Mouse (Mus musculus): ENCODE results near the gene Il6ra. TPM values are rescaled to one million over a fixed set of nuclear protein-coding genes. Genes with fewer than 3 reads are reported as not detected.

Il6ra gene
- polyA plus RNA-seq, 1 experiment from 2014 or later: 0.54 TPM

DNA sequence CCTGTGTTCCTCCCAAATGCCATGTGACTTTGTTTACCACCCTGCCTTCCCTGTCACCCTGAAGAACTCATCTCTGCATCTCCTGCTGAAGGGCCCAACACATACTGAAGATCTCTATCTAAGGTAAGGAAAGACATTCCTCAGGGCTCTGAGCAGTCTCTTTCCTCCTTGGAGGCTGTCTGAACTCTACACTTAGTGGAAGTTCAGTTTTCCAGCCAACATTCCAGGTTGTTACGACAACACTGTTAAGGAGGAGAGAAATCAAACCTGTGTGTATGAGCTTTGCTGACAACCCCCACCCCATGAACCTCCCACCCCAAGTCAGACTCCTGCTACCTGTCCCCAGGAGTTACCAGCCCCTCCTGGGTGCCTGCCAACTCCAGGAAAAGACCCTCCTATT, 3.6 kb upstream of the Il6ra start:
- H3K27me3 ChIP-seq (replicated peaks; ENCODE audit: control insufficient read depth, insufficient read depth, low read length): peaks cover 19% of the 10 kb centered on the region
- no peak overlapping the region for H3K9ac ChIP-seq (replicated peaks; ENCODE audit: low read depth, low read length)
- no peaks in the 10 kb centered on the region for H3K36me3 ChIP-seq (ENCODE audit: control insufficient read depth, insufficient read depth)
- H3K27ac ChIP-seq (ENCODE audit: low read length): no peak overlapping the region
- no peak overlapping the region for H3K4me3 ChIP-seq (replicated peaks; ENCODE audit: low read length)
- H3K9me3 ChIP-seq (ENCODE audit: control insufficient read depth, low read length): no peaks in the 10 kb centered on the region
- ATAC-seq: no peak
- WGBS: 90% methylated on average over 1 of the region's 1 CpGs
- H3K4me1 ChIP-seq (replicated peaks; ENCODE audit: control insufficient read depth, insufficient read depth, low read length): peaks cover 8% of the 10 kb centered on the region
- H3K4me2 ChIP-seq (ENCODE audit: low read length): no peak overlapping the region

GRCm38 (mm10) chr3:89914700-89915099, 1.7 kb upstream of the Il6ra start:
- no peak overlapping the region for H3K27ac ChIP-seq (ENCODE audit: low read length)
- WGBS: 78% methylated on average over 4 of the region's 4 CpGs
- peaks cover 21% of the 10 kb centered on the region for H3K27me3 ChIP-seq (replicated peaks; ENCODE audit: control insufficient read depth, insufficient read depth, low read length)

GRCm38 (mm10) chr3:89912108-89912542, 871 bp downstream of the Il6ra start:
- H3K9me3 ChIP-seq (ENCODE audit: control insufficient read depth, low read length): no peaks in the 10 kb centered on the region
- 41% methylated on average over 6 of the region's 6 CpGs for WGBS
- H3K4me3 ChIP-seq (replicated peaks; ENCODE audit: low read length): no peak overlapping the region
- H3K4me2 ChIP-seq (ENCODE audit: low read length): peak overlapping the region; percentile 85
- no peak overlapping the region for H3K9ac ChIP-seq (replicated peaks; ENCODE audit: low read depth, low read length)
- peaks cover 21% of the 10 kb centered on the region for H3K27me3 ChIP-seq (replicated peaks; ENCODE audit: control insufficient read depth, insufficient read depth, low read length)
- ATAC-seq: no peak
- H3K27ac ChIP-seq (ENCODE audit: low read length): no peak overlapping the region
- H3K36me3 ChIP-seq (ENCODE audit: control insufficient read depth, insufficient read depth): no peaks in the 10 kb centered on the region
- H3K4me1 ChIP-seq (replicated peaks; ENCODE audit: control insufficient read depth, insufficient read depth, low read length): peaks cover 8% of the 10 kb centered on the region

More at GRCm38 (mm10) chr3:89914700-89915099, 1.7 kb upstream of the Il6ra start:
- Histone ChIP-seq H3K36me3 (ENCODE audit: control insufficient read depth, insufficient read depth) (no peaks in the 10 kb centered on the region), H3K4me3 (replicated peaks; ENCODE audit: low read length) (no peak overlapping the region), H3K4me2 (ENCODE audit: low read length) (no peak overlapping the region), H3K4me1 (replicated peaks; ENCODE audit: control insufficient read depth, insufficient read depth, low read length) (peaks cover 8% of the 10 kb centered on the region), H3K9ac (replicated peaks; ENCODE audit: low read depth, low read length) (no peak overlapping the region), H3K9me3 (ENCODE audit: control insufficient read depth, low read length) (no peaks in the 10 kb centered on the region)
- no peak for ATAC-seq

GRCm38 (mm10) chr3:89911207-89911606, 1.8 kb downstream of the Il6ra start:
- Histone ChIP-seq H3K4me2 (ENCODE audit: low read length) (no peak overlapping the region), H3K9ac (replicated peaks; ENCODE audit: low read depth, low read length) (no peak overlapping the region), H3K27ac (ENCODE audit: low read length) (no peak overlapping the region), H3K27me3 (replicated peaks; ENCODE audit: control insufficient read depth, insufficient read depth, low read length) (peaks cover 21% of the 10 kb centered on the region), H3K9me3 (ENCODE audit: control insufficient read depth, low read length) (no peaks in the 10 kb centered on the region), H3K4me1 (replicated peaks; ENCODE audit: control insufficient read depth, insufficient read depth, low read length) (peaks cover 8% of the 10 kb centered on the region), H3K36me3 (ENCODE audit: control insufficient read depth, insufficient read depth) (no peaks in the 10 kb centered on the region), H3K4me3 (replicated peaks; ENCODE audit: low read length) (no peak overlapping the region)
- WGBS: 83% methylated on average over 3 of the region's 3 CpGs
- no peak for ATAC-seq

- WGBS: 78% methylated on average over 5 of the region's 5 CpGs
- no peaks in the 10 kb centered on the region for H3K9me3 ChIP-seq (ENCODE audit: control insufficient read depth, low read length)
- ATAC-seq: no peak
- no peak overlapping the region for H3K27ac ChIP-seq (ENCODE audit: low read length)
- H3K27me3 ChIP-seq (replicated peaks; ENCODE audit: control insufficient read depth, insufficient read depth, low read length): peaks cover 21% of the 10 kb centered on the region
- H3K36me3 ChIP-seq (ENCODE audit: control insufficient read depth, insufficient read depth): no peaks in the 10 kb centered on the region
- H3K9ac ChIP-seq (replicated peaks; ENCODE audit: low read depth, low read length): no peak overlapping the region
- peaks cover 8% of the 10 kb centered on the region for H3K4me1 ChIP-seq (replicated peaks; ENCODE audit: control insufficient read depth, insufficient read depth, low read length)
- no peak overlapping the region for H3K4me2 ChIP-seq (ENCODE audit: low read length)
- H3K4me3 ChIP-seq (replicated peaks; ENCODE audit: low read length): no peak overlapping the region
Observed at GRCm38 (mm10) chr3:89909703-89910542, 3.1 kb downstream of the Il6ra start.

- no peak for ATAC-seq
- 87% methylated on average over 6 of the region's 6 CpGs for WGBS
- peaks cover 18% of the 10 kb centered on the region for H3K27me3 ChIP-seq (replicated peaks; ENCODE audit: control insufficient read depth, insufficient read depth, low read length)
- H3K36me3 ChIP-seq (ENCODE audit: control insufficient read depth, insufficient read depth): no peaks in the 10 kb centered on the region
- peaks cover 8% of the 10 kb centered on the region for H3K4me1 ChIP-seq (replicated peaks; ENCODE audit: control insufficient read depth, insufficient read depth, low read length)
- H3K4me3 ChIP-seq (replicated peaks; ENCODE audit: low read length): no peak overlapping the region
- H3K4me2 ChIP-seq (ENCODE audit: low read length): no peak overlapping the region
- H3K9me3 ChIP-seq (ENCODE audit: control insufficient read depth, low read length): no peaks in the 10 kb centered on the region
- H3K9ac ChIP-seq (replicated peaks; ENCODE audit: low read depth, low read length): no peak overlapping the region
- no peak overlapping the region for H3K27ac ChIP-seq (ENCODE audit: low read length)
Observed at GRCm38 (mm10) chr3:89908836-89909235, 4.2 kb downstream of the Il6ra start.

- H3K9me3 ChIP-seq (ENCODE audit: control insufficient read depth, low read length): no peaks in the 10 kb centered on the region
- peaks cover 11% of the 10 kb centered on the region; the same call in 1 of the 2 replicates for H3K27me3 ChIP-seq (replicated peaks; ENCODE audit: control insufficient read depth, insufficient read depth, low read length)
- H3K4me1 ChIP-seq (replicated peaks; ENCODE audit: control insufficient read depth, insufficient read depth, low read length): peaks cover 3% of the 10 kb centered on the region
- no peak for ATAC-seq
- H3K4me2 ChIP-seq (ENCODE audit: low read length): no peak overlapping the region
- no peak overlapping the region for H3K4me3 ChIP-seq (replicated peaks; ENCODE audit: low read length)
- no peaks in the 10 kb centered on the region for H3K36me3 ChIP-seq (ENCODE audit: control insufficient read depth, insufficient read depth)
- no peak overlapping the region for H3K9ac ChIP-seq (replicated peaks; ENCODE audit: low read depth, low read length)
- H3K27ac ChIP-seq (ENCODE audit: low read length): no peak overlapping the region
- WGBS: 94% methylated on average over 3 of the region's 3 CpGs
Observed at GRCm38 (mm10) chr3:89907846-89908245, 5.2 kb downstream of the Il6ra start.

- no peak overlapping the region for H3K4me3 ChIP-seq (replicated peaks; ENCODE audit: low read length)
- H3K9me3 ChIP-seq (ENCODE audit: control insufficient read depth, low read length): no peaks in the 10 kb centered on the region
- H3K4me1 ChIP-seq (replicated peaks; ENCODE audit: control insufficient read depth, insufficient read depth, low read length): no peaks in the 10 kb centered on the region
- no peaks in the 10 kb centered on the region for H3K27me3 ChIP-seq (replicated peaks; ENCODE audit: control insufficient read depth, insufficient read depth, low read length)
- H3K27ac ChIP-seq (ENCODE audit: low read length): no peak overlapping the region
- no peak overlapping the region for H3K4me2 ChIP-seq (ENCODE audit: low read length)
- no peaks in the 10 kb centered on the region for H3K36me3 ChIP-seq (ENCODE audit: control insufficient read depth, insufficient read depth)
- H3K9ac ChIP-seq (replicated peaks; ENCODE audit: low read depth, low read length): no peak overlapping the region
- ATAC-seq: no peak
- WGBS: 76% methylated on average over 8 of the region's 8 CpGs
Observed at GRCm38 (mm10) chr3:89899511-89899908, 13.5 kb downstream of the Il6ra start.

DNA sequence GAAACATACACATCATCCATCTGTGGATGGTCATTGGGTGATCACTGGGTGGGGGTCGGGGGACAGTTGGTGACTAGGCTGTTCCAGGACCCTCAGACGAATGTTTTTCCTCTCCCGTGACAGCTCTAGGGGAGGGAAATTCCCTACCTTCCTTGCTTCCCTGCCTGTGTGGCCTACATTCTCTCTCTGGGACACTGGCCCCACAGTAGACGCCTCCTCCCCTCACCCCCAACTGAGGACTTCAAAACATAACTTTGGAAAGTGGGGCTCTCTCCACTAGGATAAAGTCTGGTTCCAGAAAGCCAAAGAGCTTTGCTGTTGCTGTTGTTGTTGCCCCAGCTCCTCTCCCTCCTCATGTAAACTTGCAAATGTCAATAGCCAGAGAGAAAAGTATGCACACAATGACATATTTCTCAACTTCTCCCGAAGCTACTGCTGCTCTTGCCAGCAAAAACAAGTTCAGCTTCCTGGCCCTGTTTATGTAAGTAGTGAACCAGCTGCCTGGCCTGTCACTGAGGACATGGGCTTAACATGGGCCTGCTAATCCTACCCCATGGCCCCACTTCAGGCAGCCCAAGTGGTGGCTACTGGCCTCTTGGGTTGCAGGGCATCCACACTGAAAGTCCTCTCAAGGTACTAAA, 14.0 kb downstream of the Il6ra start:
- Histone ChIP-seq H3K4me1 (replicated peaks; ENCODE audit: control insufficient read depth, insufficient read depth, low read length) (no peaks in the 10 kb centered on the region), H3K4me3 (replicated peaks; ENCODE audit: low read length) (no peak overlapping the region), H3K36me3 (ENCODE audit: control insufficient read depth, insufficient read depth) (no peaks in the 10 kb centered on the region), H3K27me3 (replicated peaks; ENCODE audit: control insufficient read depth, insufficient read depth, low read length) (no peaks in the 10 kb centered on the region), H3K9ac (replicated peaks; ENCODE audit: low read depth, low read length) (no peak overlapping the region), H3K9me3 (ENCODE audit: control insufficient read depth, low read length) (no peaks in the 10 kb centered on the region), H3K4me2 (ENCODE audit: low read length) (no peak overlapping the region), H3K27ac (ENCODE audit: low read length) (no peak overlapping the region)
- WGBS: 71% methylated on average over 5 of the region's 5 CpGs
- ATAC-seq: no peak
